Mouse (Mus musculus): Measurements from ENCODE around the gene 2300003K06Rik.
"Not testable (repeated sequence)": the region's sequence is repeated elsewhere in the genome, so short reads cannot be mapped to it uniquely, and the experiment has no call there.

The 2300003K06Rik gene

GRCm38 (mm10) chr11:99837966-99838365 is at the start of gene 2300003K06Rik:
2300003K06Rik (minus strand) TSS chr11:99838066.
- no peak for DNase-seq

- DNase-seq = not testable (repeated sequence)
Measured at GRCm38 (mm10) chr11:99878887-99879286, 41.0 kb upstream of the 2300003K06Rik start, which contains the start of gene Gm11567. Gm11567 (plus strand) TSS chr11:99879187.

- DNase-seq = not testable (repeated sequence)
Measured at GRCm38 (mm10) chr11:99873089-99873488, 35.2 kb upstream of the 2300003K06Rik start, which contains the start of gene Krtap9-1. Krtap9-1 (plus strand) TSS chr11:99873389.

GRCm38 (mm10) chr11:99864176-99864575 is 26.3 kb upstream of the 2300003K06Rik start, which contains the start of gene Gm11559:
Gm11559 (plus strand) TSS chr11:99864476.
- DNase-seq = not testable (repeated sequence)

GRCm38 (mm10) chr11:99858761-99859160 is 20.9 kb upstream of the 2300003K06Rik start:
- DNase-seq = no peak

- no peak for DNase-seq
Measured at GRCm38 (mm10) chr11:99857617-99858016, 19.8 kb upstream of the 2300003K06Rik start, which contains the start of gene Gm11568. Gm11568 (plus strand) TSS chr11:99857917.

- DNase-seq = no peak
Measured at GRCm38 (mm10) chr11:99854121-99854520, 16.3 kb upstream of the 2300003K06Rik start.

- DNase-seq = no peak
Measured at GRCm38 (mm10) chr11:99851508-99851907, 13.6 kb upstream of the 2300003K06Rik start, which contains the start of gene Krtap4-16. Krtap4-16 (minus strand) TSS chr11:99851608.

- DNase-seq = no peak
Measured at GRCm38 (mm10) chr11:99846746-99847145, 8.9 kb upstream of the 2300003K06Rik start.

GRCm38 (mm10) chr11:99842185-99842584 is 4.3 kb upstream of the 2300003K06Rik start:
- no peak for DNase-seq

- DNase-seq = not testable (repeated sequence)
Measured at GRCm38 (mm10) chr11:99815566-99815965, 22.3 kb downstream of the 2300003K06Rik start, which contains the start of gene Gm11564. Gm11564 (minus strand) TSS chr11:99815666.

- DNase-seq = not testable (repeated sequence)
Measured at GRCm38 (mm10) chr11:99809792-99810191, 28.1 kb downstream of the 2300003K06Rik start, which contains the start of gene Krtap4-13. Krtap4-13 (minus strand) TSS chr11:99809892.

GRCm38 (mm10) chr11:99804346-99804745 is 33.5 kb downstream of the 2300003K06Rik start, which contains the start of gene Gm11554:
Gm11554 (minus strand) TSS chr11:99804446.
- not testable (repeated sequence) for DNase-seq

- DNase-seq = not testable (repeated sequence)
Measured at GRCm38 (mm10) chr11:99798832-99799231, 39.0 kb downstream of the 2300003K06Rik start, which contains the start of gene Gm11569. Gm11569 (minus strand) TSS chr11:99798932.

GRCm38 (mm10) chr11:99793367-99793766 is 44.5 kb downstream of the 2300003K06Rik start, which contains the start of gene Gm11596:
Gm11596 (minus strand) TSS chr11:99793467.
- DNase-seq = no peak

All from thymus, postnatal 4 days (tissue).